Mouse (Mus musculus) heart, adult 2 months (tissue): ENCODE results near the gene Nusap1.

Source experiments
- CTCF ChIP-seq: fragments of 200-600 bp; IDR thresholded peaks from 2 replicates; pipeline ENCODE4 v1.8.1; 2022; ENCODE audit warnings: antibody characterized with exemption, mild to moderate bottlenecking, moderate library complexity
- POLR2A ChIP-seq: fragments of 200-500 bp; IDR thresholded peaks from 2 replicates; pipeline ENCODE4 v1.6.1; 2011; ENCODE audit warnings: mild to moderate bottlenecking, low read depth, low read length, control low read depth; ENCODE audit not compliant: insufficient read depth

DNA sequence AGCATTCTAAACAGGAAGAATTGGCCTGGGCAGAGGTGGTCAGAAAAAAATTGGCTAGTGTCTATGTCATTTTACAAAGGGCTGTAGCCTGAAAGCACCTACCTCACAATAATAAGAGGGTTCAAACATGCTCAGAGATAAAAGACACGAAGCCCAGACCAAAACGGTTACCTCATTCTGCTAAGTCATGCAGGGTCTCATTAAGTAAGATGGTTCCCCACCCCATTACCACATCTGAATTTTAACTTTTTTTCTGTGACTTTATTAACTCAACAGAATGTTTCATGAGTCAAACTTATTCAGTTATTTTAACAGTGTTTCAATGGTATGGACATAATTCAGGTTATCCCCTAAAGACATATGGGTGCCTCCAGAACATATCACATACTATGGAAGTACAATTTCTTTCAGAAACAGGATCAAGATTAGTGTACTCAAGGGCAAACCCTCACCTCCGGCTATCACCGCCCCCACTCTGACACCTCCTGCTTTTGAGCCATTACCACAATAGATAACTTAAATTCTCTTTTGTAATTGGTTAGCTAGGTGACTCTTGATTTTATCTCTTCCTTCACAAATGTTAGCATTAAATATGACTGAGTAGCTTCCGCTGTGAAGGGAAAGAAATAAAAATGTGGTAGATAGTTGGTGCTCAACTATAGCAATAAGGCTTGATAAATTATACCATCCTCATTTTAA lies 23.3 kb downstream of the Nusap1 start:
- TF ChIP-seq POLR2A (no peak), CTCF (no peak)
